Mouse (Mus musculus): ENCODE measurements around the gene Efna5. TPM values are rescaled to one million over a fixed set of nuclear protein-coding genes. Genes with fewer than 3 reads are reported as not detected.

Efna5 gene
- polyA plus RNA-seq, 1 experiment from 2014 or later = 17.3 TPM

- no peaks in the 10 kb centered on the region for H3K36me3 ChIP-seq (ENCODE audit: insufficient read depth, low read length)
- H3K9ac ChIP-seq (ENCODE audit: low read depth, low read length) = no peak overlapping the region
- H3K27ac ChIP-seq = no peak overlapping the region
- no peaks in the 10 kb centered on the region for H3K27me3 ChIP-seq (ENCODE audit: insufficient read depth, low read length)
- DNase-seq (ENCODE audit: low spot score) (peak; percentile 44), ATAC-seq (replicated peaks; ENCODE audit: low FRiP score, low read depth) (no peak)
- no peaks in the 10 kb centered on the region; the same call in 1 of the 2 replicates for H3K4me1 ChIP-seq (replicated peaks; ENCODE audit: insufficient read depth, low read length)
- TF ChIP-seq CTCF (IDR thresholded peaks at IDR 0.05; ENCODE audit: low read depth) = no peak
- H3K4me3 ChIP-seq (replicated peaks; ENCODE audit: low read depth, low read length) = no peak overlapping the region
- no peaks in the 10 kb centered on the region for H3K9me3 ChIP-seq (replicated peaks; ENCODE audit: low read length)
- 53% methylated on average over 10 of the region's 10 CpGs for WGBS
- H3K4me2 ChIP-seq (ENCODE audit: low read length) = 0 out of 2 replicates have a peak overlapping the region, but pooled peaks have one; percentile 31
These were observed 103.1 kb downstream of the Efna5 start for GRCm38 (mm10) chr17:62777858-62778564.

GRCm38 (mm10) chr17:62776710-62777109, 104.4 kb downstream of the Efna5 start:
- Histone ChIP-seq H3K9me3 (replicated peaks; ENCODE audit: low read length) (no peaks in the 10 kb centered on the region), H3K9ac (ENCODE audit: low read depth, low read length) (no peak overlapping the region), H3K27me3 (ENCODE audit: insufficient read depth, low read length) (no peaks in the 10 kb centered on the region), H3K36me3 (ENCODE audit: insufficient read depth, low read length) (no peaks in the 10 kb centered on the region), H3K4me2 (ENCODE audit: low read length) (no peak overlapping the region), H3K27ac (no peak overlapping the region), H3K4me1 (replicated peaks; ENCODE audit: insufficient read depth, low read length) (no peaks in the 10 kb centered on the region), H3K4me3 (replicated peaks; ENCODE audit: low read depth, low read length) (no peak overlapping the region)
- ATAC-seq (replicated peaks; ENCODE audit: low FRiP score, low read depth) = no peak
- 71% methylated on average over 3 of the region's 3 CpGs for WGBS
- TF ChIP-seq CTCF (IDR thresholded peaks at IDR 0.05; ENCODE audit: low read depth) = no peak
- DNase-seq (ENCODE audit: low spot score) = no peak

- WGBS = 21% methylated on average over 2 of the region's 2 CpGs
- Histone ChIP-seq H3K27me3 (ENCODE audit: insufficient read depth, low read length) (no peaks in the 10 kb centered on the region), H3K4me1 (replicated peaks; ENCODE audit: insufficient read depth, low read length) (no peaks in the 10 kb centered on the region), H3K4me3 (replicated peaks; ENCODE audit: low read depth, low read length) (no peak overlapping the region), H3K9me3 (replicated peaks; ENCODE audit: low read length) (no peaks in the 10 kb centered on the region), H3K9ac (ENCODE audit: low read depth, low read length) (no peak overlapping the region), H3K36me3 (ENCODE audit: insufficient read depth, low read length) (no peaks in the 10 kb centered on the region), H3K27ac (no peak overlapping the region), H3K4me2 (ENCODE audit: low read length) (no peak overlapping the region)
- no peak for TF ChIP-seq CTCF (IDR thresholded peaks at IDR 0.05; ENCODE audit: low read depth)
- ATAC-seq (replicated peaks; ENCODE audit: low FRiP score, low read depth) (no peak), DNase-seq (ENCODE audit: low spot score) (peak; percentile 72)
These were observed 105.1 kb downstream of the Efna5 start for GRCm38 (mm10) chr17:62775976-62776375.

GRCm38 (mm10) chr17:62775401-62775800, 105.7 kb downstream of the Efna5 start:
- Histone ChIP-seq H3K36me3 (ENCODE audit: insufficient read depth, low read length) (no peaks in the 10 kb centered on the region), H3K4me3 (replicated peaks; ENCODE audit: low read depth, low read length) (no peak overlapping the region), H3K4me2 (ENCODE audit: low read length) (no peak overlapping the region), H3K27me3 (ENCODE audit: insufficient read depth, low read length) (no peaks in the 10 kb centered on the region), H3K4me1 (replicated peaks; ENCODE audit: insufficient read depth, low read length) (no peaks in the 10 kb centered on the region), H3K9me3 (replicated peaks; ENCODE audit: low read length) (no peaks in the 10 kb centered on the region), H3K9ac (ENCODE audit: low read depth, low read length) (no peak overlapping the region), H3K27ac (no peak overlapping the region)
- WGBS = 77% methylated on average over 5 of the region's 5 CpGs
- no peak for TF ChIP-seq CTCF (IDR thresholded peaks at IDR 0.05; ENCODE audit: low read depth)
- DNase-seq (ENCODE audit: low spot score) (no peak), ATAC-seq (replicated peaks; ENCODE audit: low FRiP score, low read depth) (no peak)

GRCm38 (mm10) chr17:62774749-62775148, 106.4 kb downstream of the Efna5 start:
- 78% methylated on average over 7 of the region's 7 CpGs for WGBS
- no peaks in the 10 kb centered on the region for H3K4me1 ChIP-seq (replicated peaks; ENCODE audit: insufficient read depth, low read length)
- H3K9ac ChIP-seq (ENCODE audit: low read depth, low read length) = no peak overlapping the region
- no peaks in the 10 kb centered on the region for H3K9me3 ChIP-seq (replicated peaks; ENCODE audit: low read length)
- H3K27me3 ChIP-seq (ENCODE audit: insufficient read depth, low read length) = no peaks in the 10 kb centered on the region
- no peak overlapping the region for H3K4me3 ChIP-seq (replicated peaks; ENCODE audit: low read depth, low read length)
- DNase-seq (ENCODE audit: low spot score) (no peak), ATAC-seq (replicated peaks; ENCODE audit: low FRiP score, low read depth) (no peak)
- H3K27ac ChIP-seq = no peak overlapping the region
- no peaks in the 10 kb centered on the region for H3K36me3 ChIP-seq (ENCODE audit: insufficient read depth, low read length)
- no peak for TF ChIP-seq CTCF (IDR thresholded peaks at IDR 0.05; ENCODE audit: low read depth)
- no peak overlapping the region for H3K4me2 ChIP-seq (ENCODE audit: low read length)

- DNase-seq (ENCODE audit: low spot score) (no peak), ATAC-seq (replicated peaks; ENCODE audit: low FRiP score, low read depth) (no peak)
- Histone ChIP-seq H3K9ac (ENCODE audit: low read depth, low read length) (no peak overlapping the region), H3K4me1 (replicated peaks; ENCODE audit: insufficient read depth, low read length) (no peaks in the 10 kb centered on the region), H3K4me2 (ENCODE audit: low read length) (no peak overlapping the region), H3K27ac (no peak overlapping the region), H3K27me3 (ENCODE audit: insufficient read depth, low read length) (no peaks in the 10 kb centered on the region), H3K36me3 (ENCODE audit: insufficient read depth, low read length) (no peaks in the 10 kb centered on the region), H3K9me3 (replicated peaks; ENCODE audit: low read length) (no peaks in the 10 kb centered on the region), H3K4me3 (replicated peaks; ENCODE audit: low read depth, low read length) (no peak overlapping the region)
- 79% methylated on average over 4 of the region's 4 CpGs for WGBS
- TF ChIP-seq CTCF (IDR thresholded peaks at IDR 0.05; ENCODE audit: low read depth) = no peak
These were observed 114.4 kb downstream of the Efna5 start for GRCm38 (mm10) chr17:62766705-62767104.

- H3K4me3 ChIP-seq (replicated peaks; ENCODE audit: low read depth, low read length) = no peak overlapping the region
- H3K36me3 ChIP-seq (ENCODE audit: insufficient read depth, low read length) = no peaks in the 10 kb centered on the region
- ATAC-seq (replicated peaks; ENCODE audit: low FRiP score, low read depth) (no peak), DNase-seq (ENCODE audit: low spot score) (no peak)
- H3K9ac ChIP-seq (ENCODE audit: low read depth, low read length) = no peak overlapping the region
- no peak overlapping the region for H3K27ac ChIP-seq
- no peak overlapping the region for H3K4me2 ChIP-seq (ENCODE audit: low read length)
- WGBS = 45% methylated on average over 4 of the region's 4 CpGs
- no peaks in the 10 kb centered on the region for H3K9me3 ChIP-seq (replicated peaks; ENCODE audit: low read length)
- H3K27me3 ChIP-seq (ENCODE audit: insufficient read depth, low read length) = no peaks in the 10 kb centered on the region
- TF ChIP-seq CTCF (IDR thresholded peaks at IDR 0.05; ENCODE audit: low read depth) = no peak
- H3K4me1 ChIP-seq (replicated peaks; ENCODE audit: insufficient read depth, low read length) = no peaks in the 10 kb centered on the region
These were observed 116.0 kb downstream of the Efna5 start for GRCm38 (mm10) chr17:62765165-62765564.

All from kidney, postnatal 0 days (tissue).